Mouse (Mus musculus) hindbrain, postnatal 0 days (tissue): Measurements from ENCODE around the gene Klc2. TPM values are rescaled to one million over a fixed set of nuclear protein-coding genes. Genes with fewer than 3 reads are reported as not detected.
A peak's percentile ranks its signal among the peaks of the same experiment; 100 is the strongest.

ENCODE experiments used
- ATAC-seq: fragments of 200-750 bp; cut with Nextera tagmentation; 2 replicates; pipeline ENCODE4 v1.8.0; 2017; ENCODE audit warnings: mild to moderate bottlenecking, moderate TSS enrichment, moderate library complexity
- DNase-seq: peaks from one replicate; pipeline ENCODE4 v3.0.0-alpha.2; 2015; ENCODE audit warnings: low spot score
- H3K27ac ChIP-seq: fragments of 300-500 bp; sonication (generic); 2 replicates; pipeline ENCODE4 v1.5.1; 2014; ENCODE audit warnings: mild to moderate bottlenecking
- H3K27me3 ChIP-seq: fragments of 300-500 bp; sonication (generic); 2 replicates; pipeline ENCODE4 v1.6.1; 2014; ENCODE audit warnings: low read length, mixed read lengths; ENCODE audit not compliant: insufficient read depth
- H3K36me3 ChIP-seq: fragments of 300-500 bp; sonication (generic); 2 replicates; pipeline ENCODE4 v1.6.1; 2014; ENCODE audit warnings: low read length, mixed read lengths; ENCODE audit not compliant: insufficient read depth
- H3K4me1 ChIP-seq: fragments of 300-500 bp; sonication (generic); 2 replicates; pipeline ENCODE4 v1.6.1; 2014; ENCODE audit warnings: antibody characterized with exemption, low read length, mixed read lengths; ENCODE audit not compliant: insufficient read depth
- H3K4me2 ChIP-seq: fragments of 300-500 bp; sonication (generic); 2 replicates; pipeline ENCODE4 v1.6.1; 2014; ENCODE audit warnings: low read depth, mild to moderate bottlenecking, low read length, moderate library complexity, mixed read lengths
- H3K4me3 ChIP-seq: fragments of 300-500 bp; sonication (generic); 2 replicates; pipeline ENCODE4 v1.5.1; 2014; ENCODE audit warnings: low read length
- H3K9ac ChIP-seq: fragments of 300-500 bp; sonication (generic); replicated peaks from 2 replicates; pipeline ENCODE4 v1.6.1; 2014; ENCODE audit warnings: mild to moderate bottlenecking, low read length, moderate library complexity, mixed read lengths
- H3K9me3 ChIP-seq: fragments of 300-500 bp; sonication (generic); 2 replicates; pipeline ENCODE4 v1.6.1; 2016; ENCODE audit warnings: low read length, mixed read lengths
- CTCF ChIP-seq: IDR thresholded peaks from 2 replicates; pipeline ENCODE4 v1.5.1; 2016; ENCODE audit warnings: antibody characterized with exemption, control low read depth, low read depth
- WGBS: fragments of 180-500 bp; shearing (Covaris S2); extraction: QIAGEN DNeasy Blood & Tissue Kit; methylation state at CpG from one replicate; pipeline ENCODE4 v1.1.7; 2014; 5-methylcytosine and 5-hydroxymethylcytosine counted together
- polyA plus RNA-seq: library from polyadenylated mRNA; unstranded; fragments of >200 nt; fragmentation: Nextera tagmentation; extraction: Ambion mirVana; gene quantifications from 2 replicates; pipeline ENCODE4 v1.2.1, GENCODE M21; 2015
- total RNA-seq: library from RNA; depleted of rRNA; stranded (reverse); fragments of >200 nt; gene quantifications from 2 replicates; pipeline ENCODE4 v1.2.3, GENCODE M21; 2014

Gene Klc2
- total and polyA plus RNA-seq, 2 experiments from 2014 or later = 76.6 to 227 TPM

DNA sequence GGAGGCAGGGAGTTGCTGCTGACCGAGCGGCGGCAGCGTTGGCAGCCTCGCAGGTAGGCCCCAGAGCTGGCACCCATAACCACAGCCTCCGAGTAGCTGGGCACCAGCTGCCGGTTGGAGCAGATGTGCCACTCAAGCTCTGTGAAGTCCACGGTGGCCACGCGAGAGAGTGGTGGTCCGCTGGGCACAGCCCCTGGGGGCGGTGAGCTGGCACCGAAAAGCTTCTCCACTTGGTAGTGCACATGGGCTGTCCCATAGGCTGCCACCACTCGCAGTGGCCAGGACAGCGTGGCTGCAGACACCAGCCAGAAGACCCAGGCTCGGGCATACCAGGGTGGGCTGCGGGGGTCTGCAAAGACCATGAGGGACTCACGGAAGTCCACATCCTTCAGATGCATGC lies 36.4 kb downstream of the Klc2 start:
- no peak overlapping the region for H3K9ac ChIP-seq
- no peak overlapping the region for H3K4me2 ChIP-seq
- no peak for TF ChIP-seq CTCF
- WGBS = 65% methylated on average over 18 of the region's 18 CpGs
- H3K27ac ChIP-seq = no peak overlapping the region
- no peaks in the 10 kb centered on the region for H3K36me3 ChIP-seq
- H3K27me3 ChIP-seq = no peaks in the 10 kb centered on the region
- H3K9me3 ChIP-seq = no peaks in the 10 kb centered on the region
- DNase-seq = no peak
- no peak for ATAC-seq
- no peak overlapping the region for H3K4me3 ChIP-seq
- H3K4me1 ChIP-seq = 0 out of 2 replicates have a peak, but pooled peaks cover under 1% of the 10 kb centered on the region

DNA sequence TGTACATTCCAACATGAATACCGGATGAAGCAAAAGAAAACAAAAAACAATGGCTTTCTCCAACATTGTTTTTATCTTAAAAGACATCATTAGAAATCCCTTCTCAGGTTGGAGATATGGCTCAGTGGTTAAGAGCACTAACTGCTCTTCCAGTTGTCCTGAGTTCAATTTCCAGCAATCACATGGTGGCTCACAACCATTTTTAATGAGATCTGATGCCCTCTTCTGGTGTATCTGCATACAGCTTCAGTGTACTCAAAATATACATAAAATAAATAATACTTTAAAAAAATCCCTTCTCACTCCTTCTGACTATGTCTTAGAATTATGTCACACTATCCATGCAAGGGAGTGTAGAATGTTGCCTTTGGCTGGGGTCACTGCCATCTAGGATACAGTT lies 39.1 kb downstream of the Klc2 start:
- H3K4me1 ChIP-seq = no peaks in the 10 kb centered on the region
- H3K27ac ChIP-seq = no peak overlapping the region
- DNase-seq (no peak), ATAC-seq (no peak)
- no peaks in the 10 kb centered on the region for H3K27me3 ChIP-seq
- no peak overlapping the region for H3K4me2 ChIP-seq
- TF ChIP-seq CTCF = no peak; the same call in 1 of the 2 replicates
- no peak overlapping the region for H3K4me3 ChIP-seq
- no peaks in the 10 kb centered on the region for H3K36me3 ChIP-seq
- WGBS = 88% methylated on average over 1 of the region's 1 CpGs
- no peak overlapping the region for H3K9ac ChIP-seq
- no peaks in the 10 kb centered on the region for H3K9me3 ChIP-seq

DNA sequence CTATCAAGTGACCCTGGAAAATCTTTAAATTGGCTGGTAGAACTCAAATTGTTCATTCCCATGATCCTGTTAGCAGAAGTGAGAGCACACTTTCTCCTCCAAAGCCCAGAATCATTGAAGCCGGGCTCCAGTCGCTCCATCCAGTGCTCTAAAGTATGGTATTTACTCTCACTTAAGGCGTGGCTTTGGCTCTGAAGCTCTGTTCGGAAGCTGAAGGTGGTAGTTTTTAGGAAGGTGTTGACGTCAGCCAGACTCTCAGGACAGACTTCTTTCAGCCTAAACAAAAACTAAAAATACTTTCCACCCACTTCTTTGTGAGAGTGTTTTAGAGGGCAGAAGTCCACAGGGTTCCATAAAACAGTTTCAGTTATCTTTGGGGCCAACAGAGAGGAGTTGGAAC lies 44.8 kb downstream of the Klc2 start:
- H3K27me3 ChIP-seq = no peaks in the 10 kb centered on the region
- no peak for TF ChIP-seq CTCF

DNA sequence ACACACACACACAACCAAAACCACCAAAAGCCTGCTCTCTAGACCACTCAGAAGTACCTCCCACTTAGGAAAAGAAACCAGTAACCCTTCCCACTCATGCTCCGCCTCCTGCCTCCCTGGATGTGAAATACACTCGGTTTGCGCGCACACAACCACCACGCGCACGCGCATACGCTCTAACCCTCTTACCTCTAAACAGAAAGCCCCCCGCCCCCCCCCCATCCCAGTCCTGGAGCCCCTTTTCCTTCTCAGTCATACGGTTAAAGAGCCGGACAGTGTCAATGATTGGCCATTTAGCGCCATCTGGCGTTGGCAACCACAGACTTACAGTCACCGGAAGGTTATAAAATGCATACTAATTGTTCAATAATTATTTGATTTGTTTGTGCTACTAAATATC lies 45.3 kb downstream of the Klc2 start:
- Histone ChIP-seq H3K9ac (no peak overlapping the region), H3K36me3 (no peaks in the 10 kb centered on the region), H3K4me1 (peaks cover 7% of the 10 kb centered on the region; the same call in 1 of the 2 replicates), H3K27ac (no peak overlapping the region), H3K9me3 (no peaks in the 10 kb centered on the region), H3K4me3 (0 out of 2 replicates have a peak overlapping the region, but pooled peaks have one; percentile 9), H3K27me3 (no peaks in the 10 kb centered on the region), H3K4me2 (peak overlapping the region; percentile 80)
- peak; percentile 68 for TF ChIP-seq CTCF
- DNase-seq (peak; percentile 81), ATAC-seq (no peak)
- 2% methylated on average over 15 of the region's 15 CpGs for WGBS

More for the DNA sequence above, 44.8 kb downstream of the Klc2 start:
- no peak overlapping the region for H3K4me2 ChIP-seq
- no peak overlapping the region for H3K4me3 ChIP-seq
- DNase-seq (no peak), ATAC-seq (no peak)
- no peaks in the 10 kb centered on the region for H3K9me3 ChIP-seq
- H3K36me3 ChIP-seq = no peaks in the 10 kb centered on the region
- H3K4me1 ChIP-seq = peaks cover 3% of the 10 kb centered on the region; the same call in 1 of the 2 replicates
- WGBS = 45% methylated on average over 5 of the region's 5 CpGs
- no peak overlapping the region for H3K27ac ChIP-seq
- H3K9ac ChIP-seq = no peak overlapping the region

DNA sequence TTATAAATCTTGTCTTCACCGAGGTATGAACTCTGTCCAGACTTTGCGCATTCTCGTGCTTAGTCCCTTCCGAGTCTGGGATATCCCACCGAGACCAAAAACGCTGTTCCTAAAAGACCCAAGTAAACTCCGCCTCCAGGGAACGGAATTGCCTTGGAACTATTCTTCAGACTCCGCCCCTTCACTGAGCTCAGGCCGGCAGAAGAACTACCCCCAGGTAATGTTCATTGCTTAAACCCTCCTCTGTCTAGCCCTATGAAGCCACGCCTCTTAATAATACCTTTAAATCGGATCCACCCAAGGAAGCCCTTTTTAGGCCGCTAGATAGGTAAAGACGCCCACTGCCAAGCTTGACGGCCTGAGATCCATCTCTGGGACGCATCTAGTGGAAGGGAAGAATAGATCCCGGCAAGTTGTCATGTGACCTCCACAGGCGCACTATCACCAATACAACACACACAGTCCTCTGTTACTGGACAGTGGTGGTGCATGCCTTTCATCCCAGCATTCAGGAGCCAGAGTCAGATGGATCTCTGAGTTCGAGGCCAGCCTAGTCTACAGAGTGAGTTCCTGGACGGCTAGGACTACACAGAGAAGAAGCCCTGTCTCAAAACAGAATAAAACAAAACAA lies 45.9 kb downstream of the Klc2 start:
- Histone ChIP-seq H3K4me3 (peak overlapping the region; percentile 41), H3K36me3 (no peaks in the 10 kb centered on the region), H3K9me3 (no peaks in the 10 kb centered on the region), H3K4me1 (peaks cover 9% of the 10 kb centered on the region; the same call in 1 of the 2 replicates), H3K4me2 (peak overlapping the region; percentile 80), H3K27me3 (no peaks in the 10 kb centered on the region), H3K9ac (peak overlapping the region; percentile 40), H3K27ac (no peak overlapping the region)
- TF ChIP-seq CTCF = no peak
- WGBS = 3% methylated on average over 20 of the region's 20 CpGs
- DNase-seq = peak; percentile 34
- ATAC-seq = peak; percentile 11; the same call in 1 of the 2 replicates

DNA sequence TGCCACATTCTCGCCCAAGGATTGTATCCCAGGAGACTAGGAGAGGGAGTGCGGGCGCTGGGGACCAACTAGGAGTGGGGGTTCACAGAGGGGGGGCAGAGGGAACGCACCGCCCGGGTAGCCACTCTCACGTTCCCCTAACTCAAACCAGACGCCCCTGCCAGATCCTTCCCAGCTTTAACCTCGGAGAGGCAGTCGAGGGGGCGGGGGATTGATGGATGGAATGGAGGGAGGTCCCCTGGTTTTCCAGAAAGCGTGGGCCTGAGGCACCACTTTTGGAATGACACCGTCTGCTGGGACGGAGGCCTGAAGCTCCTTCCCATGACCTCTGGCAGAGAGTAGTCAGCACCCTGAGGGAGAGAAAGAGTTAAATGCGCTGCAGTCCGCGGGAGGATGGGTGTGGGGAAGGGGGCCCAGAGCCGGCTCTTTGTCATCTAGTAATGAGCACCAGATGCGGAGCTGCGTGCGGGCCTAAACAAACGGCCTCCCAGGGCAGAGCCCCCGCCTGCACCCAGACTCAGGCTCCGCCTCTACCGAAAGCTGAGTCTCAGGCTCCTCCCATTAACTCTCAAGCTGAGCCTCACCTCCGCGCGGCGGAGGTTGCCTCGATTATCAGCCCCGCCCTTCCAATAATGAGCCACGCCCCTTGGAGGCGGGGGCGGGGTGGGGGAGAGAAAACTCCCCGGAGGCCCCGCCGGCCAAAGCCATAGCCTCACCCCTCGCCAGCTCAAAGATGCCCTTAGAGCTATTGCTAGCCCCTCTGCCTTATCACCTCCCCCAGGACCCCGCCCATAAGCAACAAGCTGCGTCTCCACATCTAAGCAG lies 46.6 kb downstream of the Klc2 start:
- H3K27me3 ChIP-seq = no peaks in the 10 kb centered on the region
- H3K36me3 ChIP-seq = no peaks in the 10 kb centered on the region
- WGBS = under 1% methylated on average over 40 of the region's 40 CpGs
- H3K4me1 ChIP-seq = peaks cover 9% of the 10 kb centered on the region; the same call in 1 of the 2 replicates
- H3K9ac ChIP-seq = peak overlapping the region; percentile 40
- peak overlapping the region; percentile 41 for H3K4me3 ChIP-seq
- ATAC-seq = peak; percentile 64
- TF ChIP-seq CTCF = no peak
- H3K4me2 ChIP-seq = peak overlapping the region; percentile 80
- peak; percentile 79 for DNase-seq
- H3K27ac ChIP-seq = 0 out of 2 replicates have a peak overlapping the region, but pooled peaks have one; percentile 4
- no peaks in the 10 kb centered on the region for H3K9me3 ChIP-seq
